Mouse (Mus musculus) heart, embryonic 16.5 days (tissue): ENCODE data around the gene Klra3. TPM values are rescaled to one million over a fixed set of nuclear protein-coding genes. Genes with fewer than 3 reads are reported as not detected.

Source experiments
- polyA plus RNA-seq: library from polyadenylated mRNA; unstranded; fragments of >200 nt; fragmentation: Nextera tagmentation; extraction: Ambion mirVana; gene quantifications from 2 replicates; pipeline ENCODE4 v1.2.1, GENCODE M21; 2015

The Klra3 gene
- polyA plus RNA-seq, 1 experiment from 2014 or later: not detected

Other genes with a start within 250 kb of the Klra3 start
- gene Klra8, start 207.7 kb downstream of the Klra3 start, polyA plus RNA-seq: not detected in 2 replicates
- not detected in 2 replicates for gene Klra9, start 144.5 kb downstream of the Klra3 start, polyA plus RNA-seq
- gene Klra7, start 104.3 kb downstream of the Klra3 start, polyA plus RNA-seq: not detected in 2 replicates
- gene Klra10, start 55.6 kb downstream of the Klra3 start, polyA plus RNA-seq: not detected in 2 replicates
- not detected in 2 replicates for gene Klra1, start 49.3 kb upstream of the Klra3 start, polyA plus RNA-seq